Mouse (Mus musculus) thymus, adult 2 months (tissue): ENCODE results near the gene Tcaim. TPM values are rescaled to one million over a fixed set of nuclear protein-coding genes. Genes with fewer than 3 reads are reported as not detected.
"Not testable (repeated sequence)": the region's sequence is repeated elsewhere in the genome, so short reads cannot be mapped to it uniquely, and the experiment has no call there.

ENCODE experiments used
- DNase-seq: peaks from one replicate; pipeline ENCODE4 v3.0.0; 2021
- H3K27ac ChIP-seq: fragments of 200-500 bp; 2 replicates; pipeline ENCODE4 v1.5.1; 2012; ENCODE audit warnings: low read length, control low read depth; ENCODE audit not compliant: control insufficient read depth, insufficient read depth
- H3K27me3 ChIP-seq: fragments of 200-500 bp; 2 replicates; pipeline ENCODE4 v1.6.1; 2012; ENCODE audit warnings: mild to moderate bottlenecking, low read length, moderate library complexity, mixed read lengths; ENCODE audit not compliant: control insufficient read depth, insufficient read depth
- H3K36me3 ChIP-seq: fragments of 200-500 bp; 2 replicates; pipeline ENCODE4 v1.6.1; 2012; ENCODE audit warnings: mild to moderate bottlenecking, low read length, moderate library complexity; ENCODE audit not compliant: control insufficient read depth, insufficient read depth
- H3K4me1 ChIP-seq: fragments of 200-500 bp; replicated peaks from 2 replicates; pipeline ENCODE4 v1.6.1; 2012; ENCODE audit warnings: low read length; ENCODE audit not compliant: control insufficient read depth, insufficient read depth
- H3K4me3 ChIP-seq: fragments of 200-500 bp; 2 replicates; pipeline ENCODE4 v1.5.1; 2012; ENCODE audit warnings: mild to moderate bottlenecking, low read length, control low read depth, moderate library complexity; ENCODE audit not compliant: control insufficient read depth, insufficient read depth
- CTCF ChIP-seq: fragments of 200-500 bp; IDR thresholded peaks from 2 replicates; pipeline ENCODE4 v1.5.1; 2012; ENCODE audit warnings: mild to moderate bottlenecking, control low read depth, low read length, moderate library complexity, borderline replicate concordance; ENCODE audit not compliant: control insufficient read depth, poor library complexity, insufficient read depth; ENCODE audit errors: extremely low read depth
- POLR2A ChIP-seq: fragments of 200-500 bp; IDR thresholded peaks from 2 replicates; pipeline ENCODE4 v1.6.1; 2012; ENCODE audit warnings: mild to moderate bottlenecking, low read length, control low read depth, moderate library complexity; ENCODE audit not compliant: control insufficient read depth, poor library complexity, insufficient read depth; ENCODE audit errors: extremely low read depth
- WGBS: fragments of 180-500 bp; shearing (Covaris S2); methylation state at CpG from one replicate; pipeline ENCODE4 v1.1.7; 2018; 5-methylcytosine and 5-hydroxymethylcytosine counted together
- polyA plus RNA-seq: library from polyadenylated mRNA; depleted of rRNA; stranded (reverse); fragments of >200 nt; gene quantifications from 2 replicates; pipeline ENCODE4 v1.2.3, GENCODE M21; 2012

The Tcaim gene
- polyA plus RNA-seq, 1 experiment, result 4.5 TPM

- peaks cover 80% of the 10 kb centered on the region for H3K36me3 ChIP-seq
- 97% methylated on average over 7 of the region's 7 CpGs for WGBS
- no peaks in the 10 kb centered on the region for H3K27me3 ChIP-seq
- no peak overlapping the region for H3K27ac ChIP-seq
- no peak for TF ChIP-seq CTCF
- no peak for TF ChIP-seq POLR2A
- DNase-seq, result no peak
- no peaks in the 10 kb centered on the region for H3K4me1 ChIP-seq
- no peak overlapping the region for H3K4me3 ChIP-seq
These were observed 49.2 kb downstream of the Tcaim start for GRCm38 (mm10) chr9:122854526-122854925.

- H3K4me3 ChIP-seq, H3K27ac ChIP-seq, DNase-seq, H3K27me3 ChIP-seq, H3K4me1 ChIP-seq: not testable (repeated sequence)
- 93% methylated on average over 3 of the region's 7 CpGs for WGBS
- H3K36me3 ChIP-seq, result peaks cover 86% of the 10 kb centered on the region
These were observed 49.8 kb downstream of the Tcaim start for GRCm38 (mm10) chr9:122855141-122855540.

- Histone ChIP-seq H3K27ac (no peak overlapping the region), H3K4me1 (no peaks in the 10 kb centered on the region), H3K36me3 (peaks cover 91% of the 10 kb centered on the region), H3K4me3 (no peak overlapping the region), H3K27me3 (no peaks in the 10 kb centered on the region)
- no peak for DNase-seq
- TF ChIP-seq CTCF (no peak), POLR2A (no peak)
- 97% methylated on average over 4 of the region's 4 CpGs for WGBS
These were observed 50.3 kb downstream of the Tcaim start for GRCm38 (mm10) chr9:122855617-122856016.

GRCm38 (mm10) chr9:122856716-122857115, 51.4 kb downstream of the Tcaim start:
- Histone ChIP-seq H3K27me3 (no peaks in the 10 kb centered on the region), H3K27ac (no peak overlapping the region), H3K4me3 (no peak overlapping the region), H3K4me1 (no peaks in the 10 kb centered on the region), H3K36me3 (peaks cover 94% of the 10 kb centered on the region)
- TF ChIP-seq POLR2A (no peak), CTCF (no peak)
- DNase-seq, result no peak
- WGBS, result 98% methylated on average over 3 of the region's 3 CpGs

- Histone ChIP-seq H3K27ac (no peak overlapping the region), H3K4me3 (no peak overlapping the region), H3K4me1 (no peaks in the 10 kb centered on the region), H3K27me3 (no peaks in the 10 kb centered on the region), H3K36me3 (peaks cover 61% of the 10 kb centered on the region)
- no peak for DNase-seq
- no peak for TF ChIP-seq POLR2A
- no peak for TF ChIP-seq CTCF
These were observed 55.4 kb downstream of the Tcaim start for GRCm38 (mm10) chr9:122860752-122861151.

GRCm38 (mm10) chr9:122863731-122864130, 58.4 kb downstream of the Tcaim start:
- no peak overlapping the region for H3K27ac ChIP-seq
- no peak overlapping the region for H3K4me3 ChIP-seq
- H3K4me1 ChIP-seq, result no peaks in the 10 kb centered on the region
- TF ChIP-seq CTCF (no peak), POLR2A (no peak)
- peaks cover 33% of the 10 kb centered on the region for H3K36me3 ChIP-seq
- 96% methylated on average over 2 of the region's 2 CpGs for WGBS
- no peak for DNase-seq
- H3K27me3 ChIP-seq, result no peaks in the 10 kb centered on the region

GRCm38 (mm10) chr9:122864848-122865247, 59.5 kb downstream of the Tcaim start:
- Histone ChIP-seq H3K4me1 (no peaks in the 10 kb centered on the region), H3K4me3 (no peak overlapping the region), H3K27ac (no peak overlapping the region), H3K36me3 (peaks cover 22% of the 10 kb centered on the region), H3K27me3 (no peaks in the 10 kb centered on the region)
- DNase-seq, result no peak
- TF ChIP-seq CTCF (no peak), POLR2A (no peak)
- 69% methylated on average over 3 of the region's 3 CpGs for WGBS
